Mouse (Mus musculus) layer of hippocampus, adult 8-10 months (tissue): Measurements from ENCODE around the gene Pet117. TPM values are rescaled to one million over a fixed set of nuclear protein-coding genes. Genes with fewer than 3 reads are reported as not detected.
A peak's percentile ranks its signal among the peaks of the same experiment; 100 is the strongest.
"Not testable (repeated sequence)": the region's sequence is repeated elsewhere in the genome, so short reads cannot be mapped to it uniquely, and the experiment has no call there.

Experiments
- DNase-seq, 2 experiments: peaks; one replicate each; pipeline ENCODE4 v3.0.0; 2022; ENCODE audit warnings: low spot score in 2 of 2
- total RNA-seq, 4 experiments: library from RNA; stranded (reverse); gene quantifications; 2 replicates each; pipeline ENCODE4 v1.2.4; 2022

Gene Pet117
- total RNA-seq, result 10 to 100 TPM in 2 of 4 experiments, 1 to 10 TPM in 2; 6.6 to 12.0 (median 10.4) TPM

DNA sequence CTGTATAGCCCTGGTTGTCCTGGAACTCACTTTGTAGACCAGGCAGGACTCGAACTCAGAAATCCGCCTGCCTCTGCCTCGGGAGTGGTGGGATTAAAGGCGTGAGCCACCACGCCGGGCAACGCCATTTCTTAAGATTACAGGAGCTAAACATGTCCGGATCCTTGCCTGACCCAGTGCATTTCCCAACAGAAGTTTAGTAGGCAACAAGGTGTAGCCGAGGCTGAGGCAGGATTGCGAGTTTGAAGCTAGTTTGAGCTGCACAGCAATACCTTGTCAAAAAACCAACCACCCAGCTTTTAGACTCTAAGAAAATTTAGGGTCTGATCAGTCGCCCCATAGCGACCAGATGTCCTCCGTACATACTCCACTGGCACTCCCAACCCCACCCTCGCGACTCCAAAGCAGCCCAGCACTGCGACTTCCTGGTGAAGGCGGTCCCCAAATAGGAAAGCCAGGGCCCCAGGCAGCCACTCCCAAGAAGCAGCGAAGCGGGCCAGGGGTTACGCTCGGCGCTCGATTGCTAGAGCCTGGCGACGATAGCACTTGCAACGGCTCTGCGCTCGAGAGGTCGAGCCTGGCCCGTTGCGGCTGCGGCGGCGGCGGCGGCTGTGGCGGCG, at the start of gene Pet117, which contains the start of gene Kat14:
Gene Pet117, plus strand, starts transcription at position 597 of the 620 bp plus-strand sequence.
Gene Kat14, plus strand, starts transcription at position 584 of the 620 bp plus-strand sequence.
- DNase-seq, result peak; percentile 88 to 91

DNA sequence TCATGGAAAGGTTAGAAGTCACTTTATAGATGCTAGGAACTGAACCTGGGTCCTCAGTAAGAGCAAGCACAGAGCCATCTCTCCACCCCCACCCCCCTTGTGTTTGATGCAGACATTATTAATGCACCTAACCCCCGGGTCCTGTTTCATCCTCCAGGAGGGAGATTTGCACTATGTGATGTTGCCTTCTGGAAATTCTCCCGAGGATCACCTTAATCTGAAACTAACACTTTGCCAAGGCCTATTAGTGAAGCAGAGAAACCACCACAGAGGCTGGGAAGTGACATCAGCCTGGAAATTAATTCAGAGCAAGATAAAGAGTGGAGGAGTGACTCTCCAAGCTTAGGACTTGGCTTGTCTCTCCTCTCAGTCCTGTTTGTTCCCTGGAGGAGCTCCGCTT, 44.6 kb upstream of the Pet117 start:
- DNase-seq, result no peak

- DNase-seq, result no peak
Observed at GRCm38 (mm10) chr2:144329451-144329850, 39.3 kb upstream of the Pet117 start.

DNA sequence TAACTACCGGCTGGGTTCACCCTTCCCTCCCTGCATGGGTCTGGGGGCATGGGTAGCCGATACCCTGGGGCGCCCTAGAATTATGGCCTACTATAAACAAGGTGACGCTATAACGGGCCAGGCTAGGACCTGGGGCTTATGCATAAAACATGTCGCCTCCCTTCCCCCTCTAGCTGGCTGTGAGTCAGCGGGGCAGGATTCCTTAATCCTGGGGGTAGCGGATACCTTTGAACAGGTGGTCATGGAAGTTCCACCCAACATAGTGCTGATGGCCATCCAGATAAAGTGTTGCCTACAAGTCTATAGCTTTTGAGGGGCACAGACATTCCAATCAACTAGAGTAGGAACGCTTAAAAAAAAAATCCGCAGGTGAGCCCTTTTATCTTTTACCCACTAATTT, 38.9 kb upstream of the Pet117 start:
- DNase-seq, result no peak

GRCm38 (mm10) chr2:144330352-144330959, 38.3 kb upstream of the Pet117 start:
- DNase-seq, result no peak

DNA sequence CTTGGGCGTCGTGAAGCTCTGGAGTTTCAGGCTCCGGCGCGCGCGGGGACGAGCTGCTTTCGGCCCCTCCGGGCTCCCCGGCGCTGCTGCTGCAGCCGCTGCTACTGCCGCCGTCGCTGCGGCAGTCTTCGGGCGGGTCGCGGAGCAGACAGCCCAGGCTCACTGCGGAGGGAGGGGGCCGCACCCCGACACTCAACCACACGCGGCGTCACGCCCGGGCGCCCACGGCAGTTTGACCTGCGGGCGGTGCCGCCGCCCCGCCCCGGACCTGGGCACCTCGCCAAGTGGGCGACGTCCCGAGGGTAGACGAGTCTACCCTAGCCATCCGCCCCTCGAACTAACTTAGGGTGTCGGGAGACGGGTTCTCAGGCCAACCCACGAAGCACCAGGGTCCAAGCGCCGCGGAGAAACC, 37.8 kb upstream of the Pet117 start:
- no peak for DNase-seq

- DNase-seq, result no peak
Observed at GRCm38 (mm10) chr2:144331401-144332302, 37.1 kb upstream of the Pet117 start, which contains the start of gene Ovol2. TSS of gene Ovol2 (minus strand) at chr2:144332146.

DNA sequence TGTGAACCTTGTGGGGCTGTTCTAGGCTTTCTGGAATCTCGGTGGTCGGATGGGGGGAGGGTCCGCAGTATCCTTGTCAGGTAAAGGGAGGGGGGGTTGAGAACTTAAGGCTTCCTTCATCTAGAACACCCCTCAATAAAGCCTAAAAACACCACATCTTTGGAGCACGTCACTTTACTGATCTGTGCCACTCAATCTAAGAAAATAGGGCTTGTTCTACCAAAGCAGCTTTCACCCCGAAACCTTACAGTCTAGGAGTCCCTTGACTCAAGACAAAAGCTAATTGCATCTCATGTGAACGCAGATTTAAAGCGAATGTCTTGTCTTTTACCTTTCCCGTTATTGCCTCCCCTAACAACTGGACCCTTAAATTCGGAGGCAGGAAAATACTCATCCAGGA, 36.3 kb upstream of the Pet117 start:
- no peak for DNase-seq

GRCm38 (mm10) chr2:144333138-144333842, 35.5 kb upstream of the Pet117 start:
- DNase-seq, result peak in 1 of 2 experiments; percentile 10

- DNase-seq, result no peak
Observed at GRCm38 (mm10) chr2:144337230-144337629, 31.6 kb upstream of the Pet117 start.

DNA sequence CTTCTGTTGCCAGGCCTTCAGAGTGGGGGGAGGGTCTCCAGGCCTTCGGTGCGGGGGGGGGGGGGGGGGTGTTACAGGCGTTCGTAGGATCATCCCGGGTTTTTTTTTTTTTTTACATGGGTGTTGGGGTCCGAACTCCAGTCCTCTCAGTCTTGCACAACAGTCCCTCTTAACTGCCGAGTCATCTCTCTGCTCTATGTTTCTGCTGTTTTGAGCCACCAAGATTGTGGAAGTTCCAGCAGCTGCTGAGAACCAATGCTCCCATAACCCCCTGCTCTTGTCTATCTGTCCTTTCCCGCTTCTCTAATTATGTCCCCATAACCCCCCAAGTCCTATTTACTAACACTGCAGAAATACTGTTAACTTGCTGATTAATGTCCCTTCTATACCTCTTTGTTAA, 31.1 kb upstream of the Pet117 start:
- DNase-seq, result no peak

GRCm38 (mm10) chr2:144338149-144338548, 30.6 kb upstream of the Pet117 start:
- DNase-seq, result not testable (repeated sequence)

GRCm38 (mm10) chr2:144343158-144343557, 25.6 kb upstream of the Pet117 start:
- no peak for DNase-seq

DNA sequence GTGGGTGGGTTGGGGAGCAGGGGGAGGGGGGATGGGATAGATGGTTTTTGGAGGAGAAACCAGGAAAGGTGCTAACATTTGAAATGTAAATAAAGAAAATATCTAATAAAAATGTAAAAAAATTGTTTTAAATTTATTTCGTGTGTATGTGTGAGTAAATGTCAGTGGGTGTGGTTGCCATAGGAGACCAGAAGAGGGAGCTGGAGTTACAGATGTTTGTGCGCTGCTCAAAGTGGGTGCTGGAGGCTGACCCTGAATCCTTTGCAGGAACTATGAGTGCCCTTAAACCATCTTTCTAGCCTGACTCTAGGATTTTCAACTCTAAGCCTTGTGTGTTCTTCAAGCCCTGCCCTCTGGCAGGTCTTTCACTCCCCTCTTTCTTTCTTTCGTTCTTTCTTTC, 20.3 kb upstream of the Pet117 start:
- DNase-seq, result no peak

- no peak for DNase-seq
Observed at GRCm38 (mm10) chr2:144352843-144353242, 16.0 kb upstream of the Pet117 start.

- no peak for DNase-seq
Observed at GRCm38 (mm10) chr2:144369020-144369421, 225 bp downstream of the Pet117 start.

- no peak for DNase-seq
Observed at GRCm38 (mm10) chr2:144369511-144369910, 715 bp downstream of the Pet117 start.

DNA sequence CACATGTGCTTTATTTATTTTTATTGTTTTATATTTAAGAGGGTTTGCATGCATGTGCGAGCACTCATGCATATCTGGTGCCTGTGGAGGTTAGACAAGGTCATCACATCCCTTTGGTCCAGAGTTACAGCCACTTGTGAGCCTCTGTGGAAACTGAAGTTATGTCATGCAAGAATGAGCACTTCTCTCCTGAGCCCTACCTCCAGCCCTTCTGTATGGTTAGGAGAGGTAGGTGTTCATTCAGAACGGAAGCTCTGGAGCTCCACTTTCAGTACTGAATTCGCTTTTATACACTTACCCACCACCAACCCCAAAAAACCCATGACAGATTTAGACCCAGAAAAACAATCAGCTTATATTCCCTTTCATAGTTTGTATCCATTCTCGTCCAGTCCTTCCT, 2.8 kb downstream of the Pet117 start:
- no peak for DNase-seq

GRCm38 (mm10) chr2:144373063-144373462, 4.3 kb downstream of the Pet117 start:
- DNase-seq, result peak; percentile 46 to 51

- no peak for DNase-seq
Observed at GRCm38 (mm10) chr2:144375063-144375703, 6.4 kb downstream of the Pet117 start.

DNA sequence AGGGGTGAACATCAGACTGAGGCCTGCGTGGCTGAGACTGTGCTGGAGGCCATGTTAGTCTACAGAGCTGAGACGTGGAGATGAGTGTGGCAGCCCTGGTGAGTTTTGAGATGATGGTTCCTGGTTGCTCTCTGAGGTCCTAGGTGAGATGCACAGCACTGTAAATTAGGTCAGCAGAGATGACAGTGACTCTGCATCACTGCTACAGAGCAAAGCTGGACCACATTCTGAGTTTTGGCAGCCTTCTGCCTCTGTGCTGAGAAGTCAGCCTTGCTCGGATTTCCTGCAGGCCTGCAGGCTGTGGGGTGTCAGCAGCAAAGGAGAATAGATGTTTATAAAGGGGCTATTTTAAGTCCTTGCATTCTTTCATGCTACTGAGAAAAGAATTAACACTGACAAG, 12.5 kb downstream of the Pet117 start:
- no peak for DNase-seq
